Mouse (Mus musculus): ENCODE measurements around the gene Ptprk.

The Ptprk gene

DNA sequence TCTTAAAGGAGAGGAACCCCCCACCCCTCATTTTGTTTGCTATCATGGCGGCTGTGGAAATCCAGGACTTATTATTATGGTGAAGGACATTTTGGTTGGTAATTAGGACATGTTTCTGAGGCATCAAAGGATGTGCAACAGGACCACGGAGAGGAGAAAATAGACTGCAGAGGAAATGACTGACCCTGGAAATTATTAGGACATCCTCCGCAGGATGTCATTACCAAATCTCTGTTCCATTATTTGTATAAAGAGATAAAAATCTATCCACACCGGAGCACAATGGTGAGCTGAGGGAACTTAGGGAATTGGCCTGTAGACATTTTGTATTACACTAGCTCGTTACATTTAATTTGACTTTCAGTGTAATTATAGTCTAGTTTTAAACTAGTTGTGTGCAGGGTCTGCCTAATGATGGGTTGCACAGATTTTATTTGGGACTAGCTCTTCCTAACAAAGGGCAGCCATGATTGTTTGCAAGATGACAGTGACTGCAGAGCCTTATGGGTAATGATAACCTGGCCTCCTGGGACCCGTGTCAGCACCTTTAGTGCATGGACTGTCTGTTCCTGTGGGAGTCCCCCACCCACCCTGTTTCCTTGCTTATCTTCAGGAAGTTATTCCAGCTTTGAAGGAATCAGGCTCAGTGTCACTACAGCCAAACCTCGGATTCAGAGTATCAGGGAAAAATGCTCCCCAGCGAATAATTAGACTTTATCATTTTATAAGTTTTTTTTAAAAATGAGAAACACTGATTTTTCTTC, 38.4 kb downstream of the Ptprk start:
- no peak for DNase-seq (ENCODE audit: low read depth, low spot score)

DNA sequence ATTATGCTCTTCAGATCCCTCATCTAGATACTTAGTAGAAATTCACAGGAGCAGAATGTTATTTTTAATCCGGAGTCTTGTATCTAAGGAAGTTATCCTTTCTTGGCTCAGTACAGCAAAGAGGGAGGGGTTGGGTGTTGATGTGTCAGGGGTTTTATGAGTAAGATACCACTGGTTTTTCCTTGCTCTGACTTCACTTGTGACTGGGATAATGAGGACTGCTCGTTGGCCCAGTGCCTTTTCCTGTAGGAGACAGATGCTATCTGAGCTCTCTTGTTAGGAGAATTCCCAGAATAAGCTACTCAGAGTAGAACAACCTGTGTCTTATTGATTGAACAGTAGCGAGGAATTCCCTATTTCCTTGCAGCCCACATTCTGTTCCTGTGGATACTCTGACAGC, 39.3 kb downstream of the Ptprk start:
- no peak for DNase-seq (ENCODE audit: low read depth, low spot score)

DNA sequence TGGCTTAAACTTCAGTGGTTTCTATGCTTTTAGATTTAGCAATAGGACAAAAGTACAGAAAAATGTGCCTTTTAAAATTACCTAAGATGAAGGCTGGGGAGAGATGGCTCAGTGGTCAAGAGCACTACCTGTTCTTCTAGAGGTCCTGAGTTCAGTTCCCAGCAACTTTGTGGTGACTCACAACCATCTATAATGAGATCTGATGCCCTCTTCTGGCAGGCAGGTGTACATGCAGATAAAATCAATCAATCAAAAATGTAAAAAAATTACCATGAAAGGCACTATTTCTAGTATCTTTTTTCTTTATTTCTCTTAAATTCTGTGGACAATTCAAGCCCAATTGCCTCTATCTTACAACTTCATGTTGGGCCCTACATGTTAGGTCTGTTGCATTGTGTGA, 42.4 kb downstream of the Ptprk start:
- no peak for DNase-seq (ENCODE audit: low read depth, low spot score)

DNA sequence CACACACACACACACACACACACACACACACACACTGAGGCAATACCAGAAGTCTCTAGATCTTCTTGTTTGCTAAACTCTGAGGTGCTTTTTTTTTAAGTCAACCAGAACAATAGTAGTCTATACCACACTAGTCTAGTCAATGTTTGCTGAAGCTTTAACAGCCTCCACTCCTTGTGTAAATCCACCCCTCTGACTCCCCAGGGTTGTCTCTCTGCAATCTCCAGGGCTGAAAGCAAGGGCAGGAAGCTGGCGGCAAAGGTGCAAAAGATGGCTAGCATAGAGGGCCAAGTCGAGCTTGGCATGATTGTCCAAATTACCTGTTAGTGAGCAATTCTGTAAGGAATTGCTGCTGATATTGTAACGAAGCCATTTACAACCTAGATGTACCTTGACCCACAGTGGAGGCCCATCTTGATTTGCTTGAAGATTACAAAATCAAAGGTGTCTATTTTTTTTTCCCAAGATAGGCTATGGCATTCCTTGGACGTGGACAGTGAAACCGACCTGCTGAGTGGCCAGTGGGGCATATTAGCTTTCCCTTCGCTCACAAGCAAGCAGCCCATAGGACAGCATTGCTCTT, 44.3 kb downstream of the Ptprk start:
- no peak for DNase-seq (ENCODE audit: low read depth, low spot score)

DNA sequence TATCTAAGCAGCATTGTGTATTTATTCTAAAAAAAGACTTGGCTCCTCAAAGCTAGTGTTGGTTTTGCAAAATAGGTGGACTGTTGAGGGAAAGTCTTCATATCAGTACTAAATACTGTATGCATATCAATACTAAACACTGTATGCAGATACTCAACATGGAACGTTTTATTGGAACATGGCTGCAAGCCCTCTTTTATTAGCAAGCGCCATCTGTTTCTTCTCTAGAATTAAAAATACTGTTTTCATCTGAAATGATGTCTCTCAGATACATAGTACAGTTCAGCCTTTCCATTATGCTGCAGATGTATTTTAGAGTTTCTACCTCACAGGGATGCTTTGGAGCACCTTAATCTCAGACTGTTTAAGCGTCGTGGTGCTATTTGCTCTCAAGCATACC, 49.3 kb downstream of the Ptprk start:
- DNase-seq (ENCODE audit: low read depth, low spot score): no peak

DNA sequence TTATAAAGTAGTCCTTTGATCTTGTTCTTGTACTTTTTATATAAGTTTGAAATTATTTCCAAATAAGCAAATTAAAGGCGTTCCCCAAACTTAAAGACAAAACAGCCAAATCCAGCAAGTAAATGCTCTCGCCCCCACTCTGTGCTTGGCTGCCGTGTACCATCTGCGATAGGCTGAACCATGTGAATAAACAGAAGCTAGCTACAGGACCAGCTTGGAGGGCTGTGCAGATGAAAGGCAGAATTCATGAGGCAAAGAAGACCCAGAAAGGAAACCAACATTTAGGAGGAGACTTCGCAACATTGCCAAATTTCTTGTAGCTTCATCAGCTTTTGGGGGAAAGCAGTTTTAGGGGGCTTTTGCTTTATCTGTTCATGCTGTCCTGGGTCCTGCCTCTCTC, 53.4 kb downstream of the Ptprk start:
- DNase-seq (ENCODE audit: low read depth, low spot score): no peak

DNA sequence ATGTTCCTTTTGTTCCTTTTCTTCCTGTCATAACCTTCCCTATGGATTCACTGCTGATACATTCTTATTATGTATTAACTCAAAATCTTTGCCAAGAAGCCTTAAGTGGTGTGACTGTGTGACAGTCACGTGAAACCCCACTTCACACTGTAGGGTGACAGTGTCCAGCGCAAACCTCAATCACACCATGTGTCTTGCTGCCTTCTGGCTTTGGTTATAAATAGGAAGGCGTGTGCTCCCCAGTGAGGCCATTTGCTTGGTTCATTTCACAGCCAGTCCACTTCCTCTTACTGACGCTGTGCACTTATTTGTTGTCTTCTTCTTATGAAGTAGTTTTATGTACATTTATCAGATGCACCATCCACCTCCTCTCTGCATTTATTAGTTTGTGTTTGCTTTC, 53.8 kb downstream of the Ptprk start:
- no peak for DNase-seq (ENCODE audit: low read depth, low spot score)

DNA sequence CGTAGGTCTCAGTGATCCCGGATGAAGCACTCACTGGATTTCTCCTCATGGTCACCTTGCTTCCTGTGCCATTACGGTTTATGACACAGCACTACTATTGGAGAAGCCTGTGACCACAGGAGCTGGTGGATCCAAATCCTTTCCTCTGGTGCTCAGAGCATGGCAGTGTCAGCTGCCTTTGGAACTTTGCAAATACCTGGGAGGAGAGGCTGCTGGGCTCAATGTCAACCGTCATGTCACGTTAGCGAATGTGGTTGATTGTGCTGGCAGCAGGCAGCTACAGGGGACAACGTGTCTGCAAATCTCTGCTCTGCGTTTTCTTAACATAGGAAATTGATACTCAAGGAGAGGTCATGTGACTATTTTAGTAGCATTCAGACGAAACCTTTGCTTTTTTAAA, 55.8 kb downstream of the Ptprk start:
- DNase-seq (ENCODE audit: low read depth, low spot score): no peak

DNA sequence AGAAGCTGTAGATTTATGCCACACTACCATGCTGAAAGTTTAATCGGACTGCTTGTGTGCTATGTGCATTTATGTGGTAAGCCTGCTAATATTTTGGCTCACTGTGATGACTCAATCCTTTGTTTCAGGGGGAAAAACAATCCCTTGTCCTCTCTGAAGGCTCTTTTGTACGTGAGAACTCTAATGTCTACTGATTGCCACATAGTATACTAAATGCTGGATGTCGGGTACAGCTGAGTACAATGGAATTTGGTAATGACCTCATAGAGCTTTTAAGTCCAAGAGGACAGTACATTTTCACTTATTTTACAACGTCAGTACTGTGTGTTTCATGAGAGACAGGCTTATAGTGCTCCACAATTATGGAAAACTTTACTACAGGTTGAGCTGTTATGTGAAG, 59.1 kb downstream of the Ptprk start:
- no peak for DNase-seq (ENCODE audit: low read depth, low spot score)

DNA sequence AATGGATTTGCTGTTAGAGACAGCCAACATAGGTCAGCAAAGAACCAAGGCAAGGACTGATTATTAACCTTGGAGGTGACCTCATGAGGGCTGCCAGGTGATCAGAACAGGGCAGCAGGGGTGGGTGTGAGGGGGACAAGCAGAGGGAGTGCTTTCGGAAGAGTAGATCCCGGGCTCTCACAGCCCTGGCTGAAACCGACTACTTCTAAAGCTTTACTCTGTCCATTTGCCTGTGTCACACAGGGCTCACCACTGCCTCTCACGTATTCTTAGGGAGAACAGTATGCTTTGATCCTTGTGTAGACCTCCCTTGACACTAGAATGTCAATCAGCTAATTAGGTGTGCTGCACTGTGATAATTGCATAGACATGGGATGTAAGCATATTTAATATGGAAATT, 63.8 kb downstream of the Ptprk start:
- no peak for DNase-seq (ENCODE audit: low read depth, low spot score)

DNA sequence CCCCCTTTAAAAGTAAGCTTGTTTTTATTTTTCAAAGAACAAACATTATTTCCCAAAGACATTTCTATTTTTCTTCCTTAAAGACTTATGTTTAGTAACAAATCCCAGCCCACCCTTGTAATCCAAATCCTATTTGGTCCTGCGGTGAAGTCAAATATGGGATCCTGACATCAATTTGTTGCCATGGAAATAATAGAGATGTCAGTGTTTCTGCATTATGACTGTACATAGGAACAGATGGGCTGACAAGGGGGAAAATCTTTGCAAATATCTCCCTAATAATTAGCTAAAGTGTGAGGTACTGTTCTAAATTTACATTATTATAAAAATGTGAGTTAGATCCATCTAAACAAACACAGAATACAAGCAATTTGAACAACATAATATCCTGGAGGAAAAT, 69.8 kb downstream of the Ptprk start:
- no peak for DNase-seq (ENCODE audit: low read depth, low spot score)

DNA sequence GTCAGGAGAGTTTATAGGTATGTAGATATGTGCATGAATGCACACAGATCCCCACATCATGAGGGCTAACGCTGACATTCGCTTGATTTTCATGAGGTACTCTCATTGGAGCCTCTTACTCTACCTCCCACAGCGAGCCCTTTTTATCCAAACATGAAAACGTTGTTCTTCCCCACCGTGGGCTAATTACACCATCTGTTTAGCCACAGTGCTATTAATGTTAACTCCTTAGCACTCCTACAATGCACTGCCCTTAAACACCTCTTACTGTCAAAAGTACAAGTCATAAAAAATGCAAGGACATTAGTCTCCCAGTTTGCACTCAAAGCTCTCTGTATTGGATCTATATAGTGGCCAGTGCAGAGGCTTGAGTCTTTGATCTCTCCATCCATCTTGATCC, 70.7 kb downstream of the Ptprk start:
- no peak for DNase-seq (ENCODE audit: low read depth, low spot score)

DNA sequence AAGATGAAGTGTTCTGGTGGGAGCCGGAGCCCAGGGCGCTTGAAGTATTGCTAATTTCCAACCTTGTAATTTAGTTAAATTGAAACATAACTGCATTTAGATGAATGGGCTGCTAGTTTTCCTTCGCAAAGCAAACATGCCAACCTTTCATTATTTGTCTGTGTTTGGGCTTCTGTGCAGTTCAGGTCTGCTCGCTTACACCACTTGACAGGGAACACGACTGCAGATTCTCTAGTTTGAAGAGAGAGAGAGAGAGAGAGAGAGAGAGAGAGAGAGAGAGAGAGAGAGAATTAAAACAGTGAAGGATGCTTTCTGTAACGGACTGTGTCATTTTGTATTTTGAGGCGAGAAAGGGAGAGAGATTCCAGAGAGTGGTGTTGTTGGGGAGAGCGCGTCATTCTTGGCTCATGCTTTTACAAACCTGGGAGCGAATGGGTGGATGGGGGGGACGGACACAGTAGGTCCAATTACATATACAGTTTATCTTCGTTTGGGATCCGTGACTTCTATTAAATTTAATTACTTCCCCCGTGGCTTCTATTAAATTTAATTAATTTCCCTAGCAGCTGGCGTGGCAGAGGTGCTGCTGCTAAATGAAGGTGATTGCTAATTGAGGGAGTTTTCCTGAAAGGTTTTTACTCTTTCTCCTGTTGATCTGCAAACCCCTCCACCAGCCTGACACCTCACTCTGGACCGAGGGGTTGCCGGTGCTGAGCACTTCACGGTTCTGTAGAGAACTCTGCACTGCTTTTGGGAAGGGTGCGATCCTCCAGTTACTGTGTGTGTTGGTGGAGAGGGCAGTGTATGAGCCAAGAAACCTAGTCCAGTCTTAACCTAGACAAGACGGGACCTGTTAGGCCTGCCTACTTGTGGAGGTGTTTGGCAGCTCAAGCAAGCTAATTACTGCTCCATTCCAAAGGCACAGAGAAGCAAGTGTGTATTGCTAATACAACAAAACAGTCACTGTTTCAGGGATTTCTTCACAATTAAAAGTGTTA, 81.4 kb downstream of the Ptprk start:
- DNase-seq (ENCODE audit: low read depth, low spot score): no peak

DNA sequence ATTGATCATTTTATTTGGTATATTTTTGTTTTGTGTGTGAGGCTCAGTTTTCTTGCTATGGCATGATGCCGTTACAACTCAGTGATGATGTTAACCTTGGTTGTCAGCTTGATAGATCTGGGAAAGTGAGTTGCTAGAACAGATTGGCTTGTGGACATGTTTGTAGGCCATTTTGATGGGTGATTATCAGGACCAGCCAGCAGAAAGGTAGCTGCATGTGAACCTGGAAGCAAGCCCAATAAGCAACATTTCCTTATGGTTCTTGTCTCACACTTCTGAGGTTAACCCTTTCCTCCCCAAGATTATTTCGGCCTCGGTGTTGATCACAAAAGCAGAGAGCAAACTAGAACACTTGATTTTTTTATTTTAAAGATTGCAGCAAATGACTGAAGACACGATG, 85.1 kb downstream of the Ptprk start:
- DNase-seq (ENCODE audit: low read depth, low spot score): no peak

DNA sequence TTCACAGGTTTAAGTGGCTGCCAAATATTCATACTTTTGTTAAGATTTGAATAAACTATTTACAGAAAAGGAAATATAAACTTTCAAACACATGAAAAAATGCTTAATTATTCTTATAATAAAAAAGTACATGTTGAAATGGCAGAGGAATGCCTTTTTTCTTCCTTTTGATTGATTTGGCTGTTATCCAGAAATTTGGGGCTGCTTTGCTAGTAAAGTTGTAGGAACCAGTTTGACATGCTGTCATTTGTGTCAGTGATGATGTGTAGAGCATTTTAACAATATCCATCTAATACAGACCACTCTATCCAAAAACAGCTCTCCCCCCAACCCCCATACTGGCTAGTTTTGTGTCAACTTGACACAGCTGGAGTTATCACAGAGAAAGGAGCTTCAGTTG, 86.7 kb downstream of the Ptprk start:
- no peak for DNase-seq (ENCODE audit: low read depth, low spot score)

DNA sequence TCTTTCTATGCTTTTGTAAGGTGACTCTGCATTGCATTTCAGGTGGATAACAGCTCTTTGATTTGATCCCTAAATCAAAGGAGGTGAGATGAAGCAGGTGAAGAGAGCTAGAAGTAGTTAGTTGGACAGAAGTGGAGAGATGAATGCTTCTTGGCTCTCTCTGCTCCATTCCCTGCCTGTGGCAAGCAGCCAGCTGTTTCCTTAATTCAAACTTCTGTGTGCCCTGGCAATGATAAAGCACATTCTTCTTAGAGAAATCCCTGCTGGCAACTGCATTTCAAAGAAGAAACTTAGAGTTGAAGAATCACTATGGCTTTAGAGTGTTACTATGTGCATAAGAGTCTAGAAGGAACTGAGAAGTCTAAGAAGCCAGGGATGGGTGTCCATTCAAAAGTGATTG, 89.6 kb downstream of the Ptprk start:
- no peak for DNase-seq (ENCODE audit: low read depth, low spot score)

DNA sequence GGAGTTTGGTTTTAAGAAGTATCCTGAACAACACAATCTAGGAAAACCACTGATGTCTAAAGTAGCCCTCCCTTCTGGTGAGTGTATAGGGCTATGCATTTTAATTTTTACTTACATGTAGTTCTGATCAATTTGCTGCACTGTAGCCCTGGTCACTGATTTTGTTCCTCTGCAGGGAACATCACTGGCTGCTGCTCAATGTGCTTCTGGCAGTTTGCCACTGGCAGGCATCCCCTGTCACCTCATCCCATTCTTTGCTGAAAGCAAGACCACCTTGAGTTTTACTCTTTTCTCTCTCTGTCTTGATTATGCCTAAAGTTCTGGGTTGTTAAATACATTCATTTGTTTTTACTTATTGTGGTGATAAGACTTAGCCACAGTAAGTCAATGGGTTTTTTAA, 90.1 kb downstream of the Ptprk start:
- DNase-seq (ENCODE audit: low read depth, low spot score): no peak

DNA sequence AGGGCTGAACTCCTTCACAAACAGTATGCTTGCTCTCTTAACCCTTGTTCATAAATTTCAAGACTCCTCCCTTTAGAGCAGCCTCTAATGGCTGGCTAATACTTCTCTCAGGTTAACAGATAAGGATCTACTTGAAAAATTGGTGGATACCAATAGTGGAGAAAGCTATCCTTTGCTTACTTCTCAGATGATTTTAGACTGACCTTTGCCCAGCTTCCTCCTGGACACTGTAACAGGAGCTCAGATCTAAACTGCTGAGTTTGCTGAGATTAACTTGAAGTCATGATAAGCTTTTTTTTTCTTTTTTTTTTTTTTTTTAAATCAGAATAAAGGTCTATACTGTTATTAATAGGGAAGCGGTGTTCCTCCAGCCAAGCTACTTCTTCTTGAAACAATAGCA, 92.0 kb downstream of the Ptprk start:
- DNase-seq (ENCODE audit: low read depth, low spot score): no peak

DNA sequence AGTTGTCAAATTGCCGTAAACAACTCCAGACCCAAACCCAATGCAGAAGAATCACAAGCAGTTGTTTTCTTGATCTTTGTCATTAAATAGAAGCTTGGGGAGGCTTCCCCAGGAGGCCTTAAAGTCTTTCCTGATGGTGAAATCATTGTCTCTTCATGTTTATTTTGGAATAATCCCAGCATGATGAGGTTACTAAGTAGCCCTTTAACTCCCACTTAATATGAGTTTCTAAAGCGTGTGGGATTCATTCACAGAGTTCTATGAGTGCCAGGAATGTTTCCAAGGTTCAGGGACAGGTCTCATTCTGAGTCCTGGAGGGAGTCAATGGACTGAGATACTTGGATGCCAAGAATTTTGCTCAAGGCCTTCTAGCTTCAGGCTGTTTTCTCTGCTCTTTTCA, 92.5 kb downstream of the Ptprk start:
- DNase-seq (ENCODE audit: low read depth, low spot score): no peak

DNA sequence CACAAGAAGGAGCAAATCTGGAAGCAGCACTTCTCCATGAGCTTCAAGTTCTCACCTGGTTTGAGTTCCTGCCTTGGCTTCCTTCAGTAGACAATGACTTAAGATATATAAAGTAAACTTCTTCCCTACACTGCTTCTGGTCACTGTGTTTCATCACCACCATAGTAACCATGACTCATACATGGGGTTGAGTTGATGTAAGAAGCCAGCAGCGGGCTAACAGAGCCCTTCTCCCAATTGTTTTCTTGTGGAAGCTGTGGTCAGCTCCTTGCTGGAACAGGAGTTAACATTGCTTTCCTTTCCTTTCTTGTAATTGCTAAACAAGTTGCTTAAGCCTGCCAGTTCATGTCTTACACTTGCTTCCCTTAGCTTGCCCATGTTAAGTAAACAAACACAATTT, 96.6 kb downstream of the Ptprk start:
- no peak for DNase-seq (ENCODE audit: low read depth, low spot score)

DNA sequence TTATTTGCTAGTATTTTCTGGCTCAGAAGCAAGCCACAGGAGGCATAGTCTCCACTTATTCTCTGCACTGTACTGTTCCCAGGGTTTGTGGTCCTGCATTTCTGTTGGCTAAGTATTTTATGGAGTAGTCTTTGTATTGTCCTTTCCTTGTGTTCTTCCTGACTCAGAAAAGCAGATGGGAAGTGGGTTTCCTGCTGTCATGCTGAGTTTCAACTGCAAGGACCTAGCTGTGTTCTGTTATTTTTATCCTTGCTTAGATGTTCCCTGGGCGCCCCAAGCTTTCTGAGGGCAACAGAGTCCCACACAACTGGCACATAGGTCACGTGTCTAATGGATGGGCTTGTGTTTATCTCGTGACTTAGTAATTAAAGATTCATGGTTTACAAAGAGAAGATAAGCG, 104.3 kb downstream of the Ptprk start:
- DNase-seq (ENCODE audit: low read depth, low spot score): no peak

DNA sequence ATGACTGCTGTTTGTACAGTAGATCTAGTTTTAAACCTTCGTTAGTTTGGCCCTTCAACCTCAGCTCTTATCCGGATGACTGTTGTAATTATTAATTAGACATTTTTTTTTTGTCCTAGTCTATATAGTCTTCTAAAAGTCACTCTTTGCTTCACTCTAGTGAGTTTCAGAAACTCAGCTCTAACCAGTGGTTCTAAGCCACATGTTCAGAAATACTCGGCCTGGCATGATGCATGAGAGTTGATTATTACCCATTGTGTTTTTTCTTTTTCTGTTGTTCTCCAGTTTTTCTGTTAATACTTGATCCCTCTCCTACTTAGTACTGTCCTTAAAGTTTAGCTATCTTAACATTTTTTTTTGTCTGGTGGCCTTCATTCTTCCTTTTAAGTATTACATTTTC, 107.5 kb downstream of the Ptprk start:
- DNase-seq (ENCODE audit: low read depth, low spot score): no peak

DNA sequence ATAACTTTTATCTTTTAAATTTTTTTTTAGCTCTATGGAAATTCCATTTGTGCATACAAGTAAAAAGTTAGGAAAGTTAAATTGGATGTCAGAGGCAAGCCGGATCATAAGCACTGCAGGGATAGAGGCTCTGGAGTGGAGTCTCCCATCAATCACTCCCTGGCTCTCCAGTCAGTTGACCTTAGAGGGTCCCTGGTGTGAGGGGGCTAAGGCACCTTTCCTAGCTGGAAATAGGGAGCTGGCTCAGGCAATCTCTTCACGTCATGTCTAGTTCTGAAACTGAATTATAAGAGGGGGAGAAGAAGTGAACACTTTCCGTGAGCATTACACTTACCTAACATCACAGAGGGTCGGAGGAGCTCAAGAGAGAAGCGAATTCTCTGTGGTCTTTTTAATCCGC, 110.1 kb downstream of the Ptprk start:
- DNase-seq (ENCODE audit: low read depth, low spot score): no peak

Data from A20 (cell line).